Mouse (Mus musculus) kidney, adult 8-10 months (tissue): Measurements from ENCODE around the gene Ngef.
"Not testable (repeated sequence)": the region's sequence is repeated elsewhere in the genome, so short reads cannot be mapped to it uniquely, and the experiment has no call there.

Experiments
- DNase-seq, 2 experiments: peaks; one replicate each; pipeline ENCODE4 v3.0.0; 2022

The Ngef gene

GRCm38 (mm10) chr1:87471914-87472313 is 101.8 kb downstream of the Ngef start:
- DNase-seq: no peak

GRCm38 (mm10) chr1:87469971-87470370 is 103.7 kb downstream of the Ngef start, which contains the start of gene Snorc:
TSS of gene Snorc (plus strand) at chr1:87470271.
- DNase-seq: not testable (repeated sequence)

GRCm38 (mm10) chr1:87468321-87468720 is 105.3 kb downstream of the Ngef start:
- no peak for DNase-seq

GRCm38 (mm10) chr1:87467469-87467868 is 106.2 kb downstream of the Ngef start:
- no peak for DNase-seq

- not testable (repeated sequence) for DNase-seq
Observed at GRCm38 (mm10) chr1:87459856-87460255, 113.8 kb downstream of the Ngef start.

GRCm38 (mm10) chr1:87458045-87458444 is 115.6 kb downstream of the Ngef start:
- DNase-seq: no peak

GRCm38 (mm10) chr1:87456425-87456824 is 117.2 kb downstream of the Ngef start:
- DNase-seq: no peak

GRCm38 (mm10) chr1:87449432-87449831 is 124.2 kb downstream of the Ngef start:
- DNase-seq: peak in 1 of 2 experiments; percentile 39

- DNase-seq: peak; percentile 22 to 56
Observed at GRCm38 (mm10) chr1:87447183-87448104, 126.2 kb downstream of the Ngef start.

- DNase-seq: no peak
Observed at GRCm38 (mm10) chr1:87436583-87436982, 137.1 kb downstream of the Ngef start.

- no peak for DNase-seq
Observed at GRCm38 (mm10) chr1:87435125-87435524, 138.5 kb downstream of the Ngef start.
